Mouse (Mus musculus): ENCODE measurements around the gene Mark3.

The Mark3 gene

GRCm38 (mm10) chr12:111677882-111678669 is 103.8 kb downstream of the Mark3 start, which contains the start of gene Trmt61a:
Trmt61a (plus strand) TSS chr12:111678105.
- peak; percentile 88 for DNase-seq

GRCm38 (mm10) chr12:111678670-111678933 is 104.3 kb downstream of the Mark3 start:
- no peak for DNase-seq

- DNase-seq, result no peak
These were observed 104.7 kb downstream of the Mark3 start for GRCm38 (mm10) chr12:111678997-111679396.

- no peak for DNase-seq
These were observed 106.3 kb downstream of the Mark3 start for GRCm38 (mm10) chr12:111680661-111681060.

GRCm38 (mm10) chr12:111681305-111681704 is 107.0 kb downstream of the Mark3 start:
- DNase-seq, result no peak

- no peak for DNase-seq
These were observed 107.7 kb downstream of the Mark3 start for GRCm38 (mm10) chr12:111682003-111682402.

GRCm38 (mm10) chr12:111682806-111683205 is 108.5 kb downstream of the Mark3 start:
- no peak for DNase-seq

- DNase-seq, result no peak
These were observed 112.1 kb downstream of the Mark3 start for GRCm38 (mm10) chr12:111686390-111686789.

GRCm38 (mm10) chr12:111687350-111688068 is 113.2 kb downstream of the Mark3 start:
- no peak for DNase-seq

GRCm38 (mm10) chr12:111688069-111688428 is 113.7 kb downstream of the Mark3 start:
- no peak for DNase-seq

- no peak for DNase-seq
These were observed 115.1 kb downstream of the Mark3 start for GRCm38 (mm10) chr12:111689426-111689825.

- no peak for DNase-seq
These were observed 117.1 kb downstream of the Mark3 start for GRCm38 (mm10) chr12:111691346-111691872.

- no peak for DNase-seq
These were observed 118.6 kb downstream of the Mark3 start for GRCm38 (mm10) chr12:111692899-111693298.

GRCm38 (mm10) chr12:111693341-111694270 is 119.3 kb downstream of the Mark3 start:
- no peak for DNase-seq

- no peak for DNase-seq
These were observed 120.0 kb downstream of the Mark3 start for GRCm38 (mm10) chr12:111694271-111694781.

- no peak for DNase-seq
These were observed 120.8 kb downstream of the Mark3 start for GRCm38 (mm10) chr12:111694880-111695804.

GRCm38 (mm10) chr12:111696239-111696638 is 121.9 kb downstream of the Mark3 start:
- peak; percentile 59 for DNase-seq

- no peak for DNase-seq
These were observed 123.4 kb downstream of the Mark3 start for GRCm38 (mm10) chr12:111697708-111698107.

GRCm38 (mm10) chr12:111698346-111698913 is 124.1 kb downstream of the Mark3 start:
- no peak for DNase-seq

- DNase-seq, result no peak
These were observed 125.2 kb downstream of the Mark3 start for GRCm38 (mm10) chr12:111699542-111699941.

GRCm38 (mm10) chr12:111700920-111701458 is 126.7 kb downstream of the Mark3 start:
- no peak for DNase-seq

Measured in liver (tissue).